Mouse (Mus musculus): ENCODE results near the gene Serpina1e.

The Serpina1e gene

GRCm38 (mm10) chr12:103958798-103959197, at the start of gene Serpina1e:
Serpina1e (minus strand) TSS chr12:103958975.
- DNase-seq (ENCODE audit: low read depth, low spot score): no peak

- peak; percentile 12 for DNase-seq (ENCODE audit: low read depth, low spot score)
These were observed 45.9 kb upstream of the Serpina1e start for GRCm38 (mm10) chr12:104004689-104005088.

GRCm38 (mm10) chr12:104003238-104003612, 44.5 kb upstream of the Serpina1e start:
- no peak for DNase-seq (ENCODE audit: low read depth, low spot score)

GRCm38 (mm10) chr12:104002569-104003237, 43.9 kb upstream of the Serpina1e start:
- DNase-seq (ENCODE audit: low read depth, low spot score): no peak

GRCm38 (mm10) chr12:104000594-104000993, 41.8 kb upstream of the Serpina1e start:
- peak; percentile 13 for DNase-seq (ENCODE audit: low read depth, low spot score)

- DNase-seq (ENCODE audit: low read depth, low spot score): no peak
These were observed 40.8 kb upstream of the Serpina1e start for GRCm38 (mm10) chr12:103999611-104000010.

GRCm38 (mm10) chr12:103996513-103996912, 37.7 kb upstream of the Serpina1e start:
- no peak for DNase-seq (ENCODE audit: low read depth, low spot score)

GRCm38 (mm10) chr12:103995292-103996072, 36.7 kb upstream of the Serpina1e start:
- DNase-seq (ENCODE audit: low read depth, low spot score): peak; percentile 62

GRCm38 (mm10) chr12:103992945-103993344, 34.2 kb upstream of the Serpina1e start:
- no peak for DNase-seq (ENCODE audit: low read depth, low spot score)

- no peak for DNase-seq (ENCODE audit: low read depth, low spot score)
These were observed 31.1 kb upstream of the Serpina1e start, which contains the start of gene Serpina11 for GRCm38 (mm10) chr12:103989857-103990256. Serpina11 (minus strand) TSS chr12:103989957.

- DNase-seq (ENCODE audit: low read depth, low spot score): no peak
These were observed 30.7 kb upstream of the Serpina1e start for GRCm38 (mm10) chr12:103989514-103989767.

- no peak for DNase-seq (ENCODE audit: low read depth, low spot score)
These were observed 30.2 kb upstream of the Serpina1e start for GRCm38 (mm10) chr12:103988754-103989513.

- no peak for DNase-seq (ENCODE audit: low read depth, low spot score)
These were observed 27.1 kb upstream of the Serpina1e start for GRCm38 (mm10) chr12:103985868-103986267.

- peak; percentile 63 for DNase-seq (ENCODE audit: low read depth, low spot score)
These were observed 26.2 kb upstream of the Serpina1e start for GRCm38 (mm10) chr12:103984935-103985334.

- DNase-seq (ENCODE audit: low read depth, low spot score): no peak
These were observed 23.0 kb upstream of the Serpina1e start for GRCm38 (mm10) chr12:103981646-103982360.

GRCm38 (mm10) chr12:103978294-103978693, 19.5 kb upstream of the Serpina1e start:
- no peak for DNase-seq (ENCODE audit: low read depth, low spot score)

GRCm38 (mm10) chr12:103977846-103978245, 19.1 kb upstream of the Serpina1e start:
- DNase-seq (ENCODE audit: low read depth, low spot score): no peak

- no peak for DNase-seq (ENCODE audit: low read depth, low spot score)
These were observed 18.3 kb upstream of the Serpina1e start for GRCm38 (mm10) chr12:103977060-103977459.

- no peak for DNase-seq (ENCODE audit: low read depth, low spot score)
These were observed 12.3 kb upstream of the Serpina1e start for GRCm38 (mm10) chr12:103971080-103971479.

GRCm38 (mm10) chr12:103969577-103970116, 10.9 kb upstream of the Serpina1e start:
- peak; percentile 0 for DNase-seq (ENCODE audit: low read depth, low spot score)

- no peak for DNase-seq (ENCODE audit: low read depth, low spot score)
These were observed 8.0 kb upstream of the Serpina1e start for GRCm38 (mm10) chr12:103966761-103967160.

Measured in ZHBTc4 (cell line).